Mouse (Mus musculus) intestine, embryonic 14.5 days (tissue): ENCODE results near the gene Bmpr2. TPM values are rescaled to one million over a fixed set of nuclear protein-coding genes. Genes with fewer than 3 reads are reported as not detected.

Experiments
- ATAC-seq: fragments of 200-750 bp; cut with Nextera tagmentation; replicated peaks from 2 replicates; pipeline ENCODE4 v1.8.0; 2017; ENCODE audit warnings: low read depth, moderate number of reproducible peaks, moderate TSS enrichment, moderate library complexity; ENCODE audit not compliant: low FRiP score, low TSS enrichment
- DNase-seq: peaks from one replicate; pipeline ENCODE4 v3.0.0-alpha.2; 2018; ENCODE audit warnings: low spot score
- H3K27ac ChIP-seq: fragments of 300-500 bp; sonication (generic); 2 replicates; pipeline ENCODE4 v1.5.1; 2014; ENCODE audit warnings: low read depth, mild to moderate bottlenecking, control low read depth
- H3K27me3 ChIP-seq: fragments of 300-500 bp; sonication (generic); replicated peaks from 2 replicates; pipeline ENCODE4 v1.6.1; 2014; ENCODE audit warnings: low read length, control low read depth; ENCODE audit not compliant: control insufficient read depth, insufficient read depth
- H3K36me3 ChIP-seq: fragments of 300-500 bp; sonication (generic); 2 replicates; pipeline ENCODE4 v1.6.1; 2014; ENCODE audit warnings: low read length, control low read depth; ENCODE audit not compliant: control insufficient read depth, insufficient read depth
- H3K4me1 ChIP-seq: fragments of 300-500 bp; sonication (generic); replicated peaks from 2 replicates; pipeline ENCODE4 v1.6.1; 2014; ENCODE audit warnings: low read length, control low read depth, mixed read lengths; ENCODE audit not compliant: control insufficient read depth, insufficient read depth
- H3K4me2 ChIP-seq: fragments of 300-500 bp; sonication (generic); 2 replicates; pipeline ENCODE4 v1.6.1; 2014; ENCODE audit warnings: low read length
- H3K4me3 ChIP-seq: fragments of 300-500 bp; sonication (generic); 2 replicates; pipeline ENCODE4 v1.5.1; 2014; ENCODE audit warnings: low read depth, low read length, control low read depth, mixed read lengths
- H3K9ac ChIP-seq: fragments of 300-500 bp; sonication (generic); 2 replicates; pipeline ENCODE4 v1.6.1; 2014; ENCODE audit warnings: mild to moderate bottlenecking, low read length
- H3K9me3 ChIP-seq: fragments of 300-500 bp; sonication (generic); 2 replicates; pipeline ENCODE4 v1.6.1; 2016; ENCODE audit warnings: low read length, control low read depth; ENCODE audit not compliant: control insufficient read depth
- WGBS: fragments of 180-500 bp; shearing (Covaris S2); extraction: QIAGEN DNeasy Blood & Tissue Kit; methylation state at CpG from one replicate; pipeline ENCODE4 v1.1.7; 2014; 5-methylcytosine and 5-hydroxymethylcytosine counted together
- polyA plus RNA-seq: library from polyadenylated mRNA; unstranded; fragments of >200 nt; fragmentation: Nextera tagmentation; extraction: Ambion mirVana; gene quantifications from 2 replicates; pipeline ENCODE4 v1.2.1, GENCODE M21; 2014

Gene Bmpr2
- polyA plus RNA-seq, 1 experiment from 2014 or later, result 11.9 TPM

- Histone ChIP-seq H3K27me3 (no peaks in the 10 kb centered on the region), H3K9ac (no peak overlapping the region), H3K4me2 (no peak overlapping the region), H3K9me3 (no peaks in the 10 kb centered on the region), H3K4me1 (no peaks in the 10 kb centered on the region), H3K36me3 (no peaks in the 10 kb centered on the region), H3K27ac (no peak overlapping the region), H3K4me3 (no peak overlapping the region)
- DNase-seq (no peak), ATAC-seq (no peak)
- WGBS, result 35% methylated on average over 2 of the region's 2 CpGs
Measured at GRCm38 (mm10) chr1:59907700-59908099, 144.5 kb downstream of the Bmpr2 start.

GRCm38 (mm10) chr1:59910941-59911340 lies 147.7 kb downstream of the Bmpr2 start:
- no peaks in the 10 kb centered on the region for H3K36me3 ChIP-seq
- H3K9me3 ChIP-seq, result no peaks in the 10 kb centered on the region
- no peak overlapping the region for H3K4me2 ChIP-seq
- no peak overlapping the region for H3K9ac ChIP-seq
- no peak for ATAC-seq
- no peak overlapping the region for H3K27ac ChIP-seq
- WGBS, result 100% methylated on average over 1 of the region's 1 CpGs
- no peak for DNase-seq
- H3K4me3 ChIP-seq, result no peak overlapping the region
- no peaks in the 10 kb centered on the region for H3K27me3 ChIP-seq
- H3K4me1 ChIP-seq, result peaks cover 17% of the 10 kb centered on the region

- H3K4me3 ChIP-seq, result peak within 1 kb of the TSS; percentile 95
- H3K27ac ChIP-seq, result peak within 1 kb of the TSS; percentile 91
- no peaks in the 10 kb centered on the region for H3K9me3 ChIP-seq
- DNase-seq, result peak; percentile 97
- under 1% methylated on average over 70 of the region's 72 CpGs for WGBS
- no peaks in the 10 kb centered on the region for H3K27me3 ChIP-seq
- H3K4me1 ChIP-seq, result peaks cover 17% of the 10 kb centered on the region
- peak; percentile 98 for ATAC-seq
- peak within 1 kb of the TSS; percentile 88 for H3K9ac ChIP-seq
- H3K4me2 ChIP-seq, result peak within 1 kb of the TSS; percentile 74
- H3K36me3 ChIP-seq, result no peaks in the 10 kb centered on the region
Measured at GRCm38 (mm10) chr1:59912413-59913157, 149.4 kb downstream of the Bmpr2 start, which contains the start of gene Fam117b. Gene Fam117b, plus strand, starts transcription at chr1:59913006.

GRCm38 (mm10) chr1:59913195-59913868 lies 150.1 kb downstream of the Bmpr2 start:
- no peaks in the 10 kb centered on the region for H3K9me3 ChIP-seq
- H3K27me3 ChIP-seq, result no peaks in the 10 kb centered on the region
- ATAC-seq (peak; percentile 57), DNase-seq (peak; percentile 84)
- peaks cover 17% of the 10 kb centered on the region for H3K4me1 ChIP-seq
- H3K4me3 ChIP-seq, result peak overlapping the region; percentile 95
- H3K36me3 ChIP-seq, result no peaks in the 10 kb centered on the region
- peak overlapping the region; percentile 74 for H3K4me2 ChIP-seq
- WGBS, result under 1% methylated on average over 56 of the region's 98 CpGs
- peak overlapping the region; percentile 88 for H3K9ac ChIP-seq
- H3K27ac ChIP-seq, result peak overlapping the region; percentile 91

- WGBS, result 2% methylated on average over 12 of the region's 12 CpGs
- DNase-seq (no peak), ATAC-seq (no peak)
- Histone ChIP-seq H3K4me2 (peak overlapping the region; percentile 74), H3K27me3 (no peaks in the 10 kb centered on the region), H3K36me3 (no peaks in the 10 kb centered on the region), H3K4me1 (peaks cover 17% of the 10 kb centered on the region), H3K9me3 (no peaks in the 10 kb centered on the region), H3K27ac (peak overlapping the region; percentile 91), H3K4me3 (peak overlapping the region; percentile 95), H3K9ac (peak overlapping the region; percentile 88)
Measured at GRCm38 (mm10) chr1:59913869-59914225, 150.6 kb downstream of the Bmpr2 start.

GRCm38 (mm10) chr1:59914799-59915198 lies 151.6 kb downstream of the Bmpr2 start:
- Histone ChIP-seq H3K27ac (no peak overlapping the region), H3K4me2 (peak overlapping the region; percentile 74), H3K9ac (no peak overlapping the region), H3K4me1 (peaks cover 17% of the 10 kb centered on the region), H3K4me3 (no peak overlapping the region), H3K27me3 (no peaks in the 10 kb centered on the region), H3K36me3 (no peaks in the 10 kb centered on the region), H3K9me3 (no peaks in the 10 kb centered on the region)
- WGBS, result 55% methylated on average over 3 of the region's 3 CpGs
- ATAC-seq (no peak), DNase-seq (no peak)

GRCm38 (mm10) chr1:59915843-59916610 lies 152.8 kb downstream of the Bmpr2 start:
- H3K9ac ChIP-seq, result no peak overlapping the region
- no peak overlapping the region for H3K4me3 ChIP-seq
- no peak for DNase-seq
- H3K4me2 ChIP-seq, result no peak overlapping the region
- H3K9me3 ChIP-seq, result no peaks in the 10 kb centered on the region
- H3K27me3 ChIP-seq, result no peaks in the 10 kb centered on the region
- H3K27ac ChIP-seq, result no peak overlapping the region
- H3K36me3 ChIP-seq, result no peaks in the 10 kb centered on the region
- ATAC-seq, result no peak
- peaks cover 17% of the 10 kb centered on the region for H3K4me1 ChIP-seq
- 76% methylated on average over 10 of the region's 10 CpGs for WGBS

- WGBS, result 75% methylated on average over 3 of the region's 3 CpGs
- no peak overlapping the region for H3K9ac ChIP-seq
- DNase-seq, result no peak
- H3K36me3 ChIP-seq, result no peaks in the 10 kb centered on the region
- no peak overlapping the region for H3K4me3 ChIP-seq
- no peak for ATAC-seq
- H3K9me3 ChIP-seq, result no peaks in the 10 kb centered on the region
- H3K4me1 ChIP-seq, result peaks cover 17% of the 10 kb centered on the region
- H3K4me2 ChIP-seq, result no peak overlapping the region
- no peaks in the 10 kb centered on the region for H3K27me3 ChIP-seq
- H3K27ac ChIP-seq, result no peak overlapping the region
Measured at GRCm38 (mm10) chr1:59917401-59917800, 154.2 kb downstream of the Bmpr2 start.
